8 mouse cellular contexts compared by ENCODE assay signal in the genomic region with DNA sequence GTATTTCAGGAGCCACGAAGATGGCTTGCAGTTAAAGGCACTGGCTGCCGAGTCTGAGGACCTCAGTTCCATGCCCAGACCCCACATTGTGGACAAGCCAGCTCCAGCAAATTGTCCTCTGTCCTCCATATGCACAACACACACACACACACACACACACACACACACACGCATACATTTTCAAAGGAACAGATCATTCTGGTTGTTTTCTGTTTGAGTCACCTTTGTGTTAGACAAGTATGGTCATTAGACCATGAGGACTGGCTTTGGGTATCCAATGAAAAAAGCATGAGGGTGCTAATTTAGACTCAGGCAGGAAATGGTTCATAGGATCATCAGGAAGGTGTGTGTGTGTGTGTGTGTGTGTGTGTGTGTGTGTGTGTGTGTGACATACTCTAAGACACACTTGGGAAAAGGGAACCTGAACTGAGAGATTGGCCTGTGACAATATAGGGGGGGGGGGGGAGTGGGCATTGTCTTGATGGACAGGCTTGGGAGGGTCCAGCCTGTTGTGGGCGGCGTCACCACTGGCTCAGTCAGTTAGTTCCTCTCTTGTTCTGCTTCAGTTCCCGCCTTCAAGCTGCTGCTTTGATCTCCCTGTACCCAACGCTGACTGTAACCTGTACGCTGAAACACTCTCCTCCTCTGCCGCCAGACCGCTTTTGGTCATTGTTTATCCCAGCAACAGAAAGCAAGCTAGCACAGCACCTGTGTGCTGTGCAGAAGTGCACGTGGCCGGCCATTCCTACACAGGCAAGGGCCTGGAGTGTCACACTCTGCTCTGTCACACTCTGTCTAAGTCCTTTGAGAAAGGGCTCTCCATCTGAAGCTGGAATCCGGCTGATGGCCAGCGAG. TPM values are rescaled to one million over a fixed set of nuclear protein-coding genes. Genes with fewer than 3 reads are reported as not detected.
DNase-seq lines count a peak whose midpoint lies in the region; ATAC-seq and TF ChIP-seq lines count a peak whose summit lies in the region.

No protein-coding gene starts in this region.

- no peaks in the 10 kb centered on the region for H3K36me3 ChIP-seq in embryonic facial prominence, embryonic 11.5 days (replicated peaks; ENCODE audit: control insufficient read depth, insufficient read depth, low read depth, low read length)
- H3K36me3 ChIP-seq in intestine, embryonic 14.5 days (ENCODE audit: control insufficient read depth, insufficient read depth, low read length): no peaks in the 10 kb centered on the region
- no peaks in the 10 kb centered on the region for H3K36me3 ChIP-seq in midbrain, embryonic 14.5 days (ENCODE audit: control insufficient read depth, insufficient read depth, low read length)

- TF ChIP-seq CTCF in layer of hippocampus, adult 2 months (conservative IDR thresholded peaks at IDR 0.05): no peak

- peak overlapping the region; percentile 49 for H3K4me2 ChIP-seq in embryonic facial prominence, embryonic 11.5 days (ENCODE audit: low read depth, low read length)
- peak overlapping the region; percentile 48 for H3K4me2 ChIP-seq in intestine, embryonic 14.5 days (ENCODE audit: low read length)
- peak overlapping the region; percentile 34 for H3K4me2 ChIP-seq in midbrain, embryonic 14.5 days (ENCODE audit: low read length)

- 20% methylated on average over 14 of the region's 14 CpGs for WGBS in embryonic facial prominence, embryonic 11.5 days
- WGBS in intestine, embryonic 14.5 days: 21% methylated on average over 14 of the region's 14 CpGs
- 18% methylated on average over 14 of the region's 14 CpGs for WGBS in midbrain, embryonic 14.5 days

- peak overlapping the region; percentile 64 for H3K9ac ChIP-seq in embryonic facial prominence, embryonic 11.5 days (replicated peaks; ENCODE audit: low read length)
- 0 out of 2 replicates have a peak overlapping the region, but pooled peaks have one; percentile 25 for H3K9ac ChIP-seq in intestine, embryonic 14.5 days (ENCODE audit: low read length)
- H3K9ac ChIP-seq in midbrain, embryonic 14.5 days (replicated peaks; ENCODE audit: low read length): no peak overlapping the region

- ATAC-seq in embryonic facial prominence, embryonic 11.5 days (replicated peaks; ENCODE audit: insufficient number of reproducible peaks, low FRiP score, low TSS enrichment, low read depth): no peak
- no peak for ATAC-seq in intestine, embryonic 14.5 days (replicated peaks; ENCODE audit: low FRiP score, low TSS enrichment, low read depth)
- no peak for ATAC-seq in midbrain, embryonic 14.5 days (ENCODE audit: low FRiP score, low TSS enrichment)

- no peaks in the 10 kb centered on the region for H3K27me3 ChIP-seq in embryonic facial prominence, embryonic 11.5 days (ENCODE audit: control insufficient read depth, insufficient read depth, low read length)
- no peaks in the 10 kb centered on the region for H3K27me3 ChIP-seq in intestine, embryonic 14.5 days (replicated peaks; ENCODE audit: control insufficient read depth, insufficient read depth, low read length)
- no peaks in the 10 kb centered on the region; the same call in 1 of the 2 replicates for H3K27me3 ChIP-seq in midbrain, embryonic 14.5 days (ENCODE audit: control insufficient read depth, insufficient read depth, low read length)

- no peak overlapping the region for H3K27ac ChIP-seq in embryonic facial prominence, embryonic 11.5 days (replicated peaks; ENCODE audit: low read depth, low read length)
- peak overlapping the region; percentile 62; the same call in 1 of the 2 replicates for H3K27ac ChIP-seq in intestine, embryonic 14.5 days (ENCODE audit: low read depth)
- H3K27ac ChIP-seq in midbrain, embryonic 14.5 days (replicated peaks; ENCODE audit: low read depth, low read length): no peak overlapping the region
- no peak overlapping the region for H3K27ac ChIP-seq in layer of hippocampus, adult 2 months

- peak; percentile 35 for DNase-seq in kidney, postnatal 10 days
- no peak for DNase-seq in kidney, adult 18-20 months
- DNase-seq in embryonic facial prominence, embryonic 11.5 days (ENCODE audit: low spot score): peak; percentile 53
- no peak for DNase-seq in intestine, embryonic 14.5 days (ENCODE audit: low spot score)
- DNase-seq in midbrain, embryonic 14.5 days: no peak
- DNase-seq in urinary bladder, postnatal 10 days (ENCODE audit: low spot score): no peak
- no peak for DNase-seq in gastrocnemius, postnatal 4 days (ENCODE audit: low spot score in 2 of 2)
- no peak for DNase-seq in layer of hippocampus, adult 2 months (ENCODE audit: low spot score in 2 of 2)

- H3K4me1 ChIP-seq in embryonic facial prominence, embryonic 11.5 days (ENCODE audit: control insufficient read depth, insufficient read depth, low read length): peaks cover 2% of the 10 kb centered on the region; the same call in 1 of the 2 replicates
- peaks cover 29% of the 10 kb centered on the region for H3K4me1 ChIP-seq in intestine, embryonic 14.5 days (replicated peaks; ENCODE audit: control insufficient read depth, insufficient read depth, low read length)
- peaks cover 12% of the 10 kb centered on the region for H3K4me1 ChIP-seq in midbrain, embryonic 14.5 days (ENCODE audit: control insufficient read depth, insufficient read depth, low read length)

- H3K9me3 ChIP-seq in embryonic facial prominence, embryonic 11.5 days (replicated peaks; ENCODE audit: control insufficient read depth, low read length): no peaks in the 10 kb centered on the region
- no peaks in the 10 kb centered on the region for H3K9me3 ChIP-seq in intestine, embryonic 14.5 days (ENCODE audit: control insufficient read depth, low read length)
- no peaks in the 10 kb centered on the region for H3K9me3 ChIP-seq in midbrain, embryonic 14.5 days (ENCODE audit: control insufficient read depth, low read length)

- no peak overlapping the region for H3K4me3 ChIP-seq in embryonic facial prominence, embryonic 11.5 days (ENCODE audit: low read depth, low read length)
- H3K4me3 ChIP-seq in intestine, embryonic 14.5 days (ENCODE audit: low read depth, low read length): 0 out of 2 replicates have a peak overlapping the region, but pooled peaks have one; percentile 15
- H3K4me3 ChIP-seq in midbrain, embryonic 14.5 days (replicated peaks; ENCODE audit: low read depth, low read length): no peak overlapping the region
- no peak overlapping the region for H3K4me3 ChIP-seq in layer of hippocampus, adult 2 months

RNA-seq across cellular contexts. Expression of a gene that starts 3.1 kb away (rescaled TPM):
- 8.8 and 9.5 TPM in 2 replicates for polyA plus RNA-seq in embryonic facial prominence, embryonic 11.5 days (2014; fragmentation: Nextera tagmentation; extraction: Ambion mirVana)
- 20.7 TPM in 2 replicates for polyA plus RNA-seq in intestine, embryonic 14.5 days (2014; fragmentation: Nextera tagmentation; extraction: Ambion mirVana)
- polyA plus RNA-seq in midbrain, embryonic 14.5 days (2014; fragmentation: Nextera tagmentation; extraction: Ambion mirVana): 14.8 and 16.2 TPM in 2 replicates
- 10 to 100 TPM; 17.3 to 18.4 TPM for total RNA-seq in gastrocnemius, postnatal 4 days (2021)
- total RNA-seq in layer of hippocampus, adult 2 months (2021): 10 to 100 TPM; 19.5 to 22.0 TPM

RNA-seq across cellular contexts. Expression of a gene that starts 56.8 kb away (rescaled TPM):
- 0.07 TPM in 1 of 2 replicates, not detected in the other for polyA plus RNA-seq in embryonic facial prominence, embryonic 11.5 days (2014; fragmentation: Nextera tagmentation; extraction: Ambion mirVana)
- not detected in 2 replicates for polyA plus RNA-seq in intestine, embryonic 14.5 days (2014; fragmentation: Nextera tagmentation; extraction: Ambion mirVana)
- polyA plus RNA-seq in midbrain, embryonic 14.5 days (2014; fragmentation: Nextera tagmentation; extraction: Ambion mirVana): not detected in 2 replicates
- not detected for total RNA-seq in gastrocnemius, postnatal 4 days (2021)
- total RNA-seq in layer of hippocampus, adult 2 months (2021): not detected

Comparison
In these comparisons a context has a peak if more than half of its experiments do, and no peak if none do; other contexts are left out.
1. DNase-seq: peak in kidney, postnatal 10 days (single experiment) and embryonic facial prominence, embryonic 11.5 days (single experiment); none in kidney, adult 18-20 months (single experiment), intestine, embryonic 14.5 days (single experiment), midbrain, embryonic 14.5 days (single experiment), urinary bladder, postnatal 10 days (single experiment), gastrocnemius, postnatal 4 days (0 of 2) and layer of hippocampus, adult 2 months (0 of 2).
2. Peak in every context shown above with its lines, with median percentiles within 50 percentile points of each other: H3K4me2 ChIP-seq.